Mouse (Mus musculus) midbrain, embryonic 13.5 days (tissue): ENCODE measurements around the gene Hal. TPM values are rescaled to one million over a fixed set of nuclear protein-coding genes. Genes with fewer than 3 reads are reported as not detected.

Experiments
- ATAC-seq: fragments of 200-750 bp; cut with Nextera tagmentation; 2 replicates; pipeline ENCODE4 v1.8.0; 2017; ENCODE audit warnings: mild to moderate bottlenecking, moderate TSS enrichment, moderate library complexity
- H3K27ac ChIP-seq: fragments of 300-500 bp; sonication (generic); 2 replicates; pipeline ENCODE4 v1.5.1; 2015; ENCODE audit warnings: inconsistent platforms, mild to moderate bottlenecking, moderate library complexity
- H3K27me3 ChIP-seq: fragments of 300-500 bp; sonication (generic); 2 replicates; pipeline ENCODE4 v1.6.1; 2015; ENCODE audit warnings: mild to moderate bottlenecking, inconsistent platforms
- H3K36me3 ChIP-seq: fragments of 300-500 bp; sonication (generic); 2 replicates; pipeline ENCODE4 v1.6.1; 2015; ENCODE audit warnings: mild to moderate bottlenecking, inconsistent platforms
- H3K4me1 ChIP-seq: fragments of 300-500 bp; sonication (generic); replicated peaks from 2 replicates; pipeline ENCODE4 v1.6.1; 2015; ENCODE audit warnings: inconsistent platforms
- H3K4me2 ChIP-seq: fragments of 300-500 bp; sonication (generic); replicated peaks from 2 replicates; pipeline ENCODE4 v1.6.1; 2015; ENCODE audit warnings: moderate library complexity, mild to moderate bottlenecking, inconsistent platforms
- H3K4me3 ChIP-seq: fragments of 300-500 bp; sonication (generic); replicated peaks from 2 replicates; pipeline ENCODE4 v1.5.1; 2015; ENCODE audit warnings: mild to moderate bottlenecking, inconsistent platforms
- H3K9ac ChIP-seq: fragments of 300-500 bp; sonication (generic); replicated peaks from 2 replicates; pipeline ENCODE4 v1.6.1; 2015; ENCODE audit warnings: mild to moderate bottlenecking, inconsistent platforms
- H3K9me3 ChIP-seq: fragments of 300-500 bp; sonication (generic); 2 replicates; pipeline ENCODE4 v1.6.1; 2016; ENCODE audit warnings: mild to moderate bottlenecking, inconsistent platforms
- WGBS: fragments of 180-500 bp; shearing (Covaris S2); methylation state at CpG from one replicate; pipeline ENCODE4 v1.1.7; 2015; 5-methylcytosine and 5-hydroxymethylcytosine counted together
- polyA plus RNA-seq: library from polyadenylated mRNA; unstranded; fragments of >200 nt; fragmentation: Nextera tagmentation; extraction: Ambion mirVana; gene quantifications from 2 replicates; pipeline ENCODE4 v1.2.1, GENCODE M21; 2015

The Hal gene
- polyA plus RNA-seq, 1 experiment from 2014 or later, result 0.08 TPM

DNA sequence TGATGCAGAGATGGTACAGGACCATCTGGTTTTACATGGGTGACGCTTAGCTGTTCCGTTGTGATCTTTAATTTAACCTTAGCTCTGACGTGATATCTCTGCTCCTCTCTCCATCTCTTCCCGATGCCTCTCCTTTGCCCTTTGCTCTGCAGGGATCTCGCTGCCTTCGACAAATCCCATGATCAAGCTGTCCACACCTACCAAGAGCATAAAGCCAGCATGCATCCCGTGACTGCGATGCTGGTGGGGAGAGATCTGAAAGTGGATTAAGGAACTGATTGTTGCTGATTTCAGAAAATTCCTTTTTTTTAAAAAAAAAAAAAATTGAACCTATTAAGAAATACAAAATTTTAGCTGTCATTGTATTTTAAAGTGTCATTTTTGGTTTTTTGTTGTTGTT is 4.1 kb upstream of the Hal start:
- no peaks in the 10 kb centered on the region for H3K27me3 ChIP-seq
- no peak overlapping the region for H3K9ac ChIP-seq
- H3K4me1 ChIP-seq, result peaks cover 6% of the 10 kb centered on the region
- H3K36me3 ChIP-seq, result peaks cover 46% of the 10 kb centered on the region
- no peak overlapping the region for H3K4me3 ChIP-seq
- 84% methylated on average over 8 of the region's 8 CpGs for WGBS
- no peaks in the 10 kb centered on the region for H3K9me3 ChIP-seq
- no peak for ATAC-seq
- no peak overlapping the region for H3K4me2 ChIP-seq
- no peak overlapping the region for H3K27ac ChIP-seq

DNA sequence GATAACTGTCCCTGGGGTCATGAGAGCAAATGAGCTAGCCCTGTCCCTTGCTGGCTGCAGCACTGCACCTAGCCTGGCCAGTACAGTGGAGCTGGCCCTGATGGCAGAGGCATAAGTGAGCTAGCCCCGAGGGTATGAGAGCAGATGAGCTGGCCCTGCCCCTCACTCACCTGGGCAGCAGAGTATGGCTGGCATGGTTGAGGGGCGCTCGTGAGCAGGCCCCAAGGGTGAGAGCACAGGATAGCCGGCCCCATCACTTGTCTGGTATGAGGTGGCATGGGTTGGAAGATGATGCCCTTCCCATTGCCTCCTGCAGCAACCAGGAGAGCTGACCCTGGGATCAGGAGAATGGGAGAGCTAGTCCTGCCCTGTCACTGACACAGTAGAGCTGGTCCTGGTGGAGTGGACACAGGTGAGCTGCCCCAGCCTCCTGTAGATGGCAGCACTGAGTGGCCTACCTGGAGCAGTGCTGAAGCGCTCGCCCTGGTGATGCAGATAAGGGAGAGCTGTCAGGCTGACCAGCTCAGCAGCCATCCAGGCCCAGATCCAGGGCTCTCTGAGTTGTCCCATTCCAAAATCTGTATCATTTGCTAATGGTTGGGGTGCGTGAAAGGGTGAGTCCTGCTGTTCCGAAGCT is 3.4 kb upstream of the Hal start:
- no peak overlapping the region for H3K4me3 ChIP-seq
- ATAC-seq, result peak; percentile 72
- H3K9me3 ChIP-seq, result no peaks in the 10 kb centered on the region
- H3K4me2 ChIP-seq, result no peak overlapping the region
- no peaks in the 10 kb centered on the region for H3K27me3 ChIP-seq
- H3K9ac ChIP-seq, result no peak overlapping the region
- peaks cover 40% of the 10 kb centered on the region for H3K36me3 ChIP-seq
- WGBS, result 85% methylated on average over 8 of the region's 8 CpGs
- H3K4me1 ChIP-seq, result peaks cover 6% of the 10 kb centered on the region
- no peak overlapping the region for H3K27ac ChIP-seq

DNA sequence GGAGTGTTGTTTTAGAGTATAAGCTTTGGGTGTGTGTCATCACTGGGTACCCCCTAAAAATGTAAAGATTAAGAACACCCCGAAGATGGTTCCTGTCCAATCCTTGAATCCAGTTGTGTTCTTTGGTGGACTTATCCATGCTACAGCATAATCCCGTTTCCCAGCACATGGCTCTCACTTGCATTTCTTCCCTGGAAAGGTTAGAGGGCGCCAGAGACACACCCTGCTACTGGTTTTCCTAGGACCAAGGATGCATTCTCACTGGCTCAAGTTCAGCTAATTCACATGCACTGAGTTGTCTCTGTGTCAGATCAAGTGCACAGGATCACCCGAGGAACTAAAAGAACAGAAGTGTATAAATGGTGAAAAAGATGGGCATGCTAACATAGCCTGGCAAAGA is 1.9 kb upstream of the Hal start:
- H3K27me3 ChIP-seq, result no peaks in the 10 kb centered on the region
- 0 out of 2 replicates have a peak, but pooled peaks have one; percentile 10 for ATAC-seq
- no peaks in the 10 kb centered on the region for H3K9me3 ChIP-seq
- H3K36me3 ChIP-seq, result peaks cover 25% of the 10 kb centered on the region
- H3K9ac ChIP-seq, result no peak overlapping the region
- no peak overlapping the region for H3K4me2 ChIP-seq
- H3K27ac ChIP-seq, result no peak overlapping the region
- 22% methylated on average over 4 of the region's 4 CpGs for WGBS
- peaks cover 6% of the 10 kb centered on the region for H3K4me1 ChIP-seq
- H3K4me3 ChIP-seq, result no peak overlapping the region

GRCm38 (mm10) chr10:93488828-93489226 is 259 bp downstream of the Hal start:
- no peak for ATAC-seq
- H3K4me3 ChIP-seq, result no peak overlapping the region
- no peak overlapping the region for H3K27ac ChIP-seq

DNA sequence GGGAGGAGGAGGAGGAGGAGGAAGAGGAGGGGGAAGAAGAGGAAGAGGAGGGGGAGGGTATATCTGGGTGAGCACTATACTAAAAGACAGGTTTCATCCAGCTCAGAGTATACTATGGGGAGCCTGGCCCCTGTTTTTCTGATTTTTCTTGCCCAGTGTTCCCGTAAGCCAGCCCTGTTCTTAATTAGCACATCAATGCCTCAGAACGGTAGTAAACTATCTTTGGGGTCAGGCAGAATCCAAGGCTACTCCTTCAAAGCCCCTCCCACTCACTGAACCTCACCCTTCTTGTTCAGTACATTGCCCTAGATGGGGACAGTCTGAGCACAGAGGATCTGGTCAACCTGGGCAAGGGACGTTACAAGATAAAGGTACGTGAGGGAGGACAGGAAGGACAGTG is 1.9 kb downstream of the Hal start:
- no peak overlapping the region for H3K27ac ChIP-seq
- H3K4me2 ChIP-seq, result no peak overlapping the region
- H3K36me3 ChIP-seq, result no peaks in the 10 kb centered on the region
- no peaks in the 10 kb centered on the region for H3K9me3 ChIP-seq
- no peak for ATAC-seq
- no peak overlapping the region for H3K4me3 ChIP-seq
- no peaks in the 10 kb centered on the region for H3K27me3 ChIP-seq
- WGBS, result 50% methylated on average over 4 of the region's 4 CpGs
- H3K4me1 ChIP-seq, result peaks cover 6% of the 10 kb centered on the region
- no peak overlapping the region for H3K9ac ChIP-seq

More at GRCm38 (mm10) chr10:93488828-93489226, 259 bp downstream of the Hal start:
- Histone ChIP-seq H3K36me3 (peaks cover 5% of the 10 kb centered on the region; the same call in 1 of the 2 replicates), H3K27me3 (no peaks in the 10 kb centered on the region), H3K9ac (no peak overlapping the region), H3K4me2 (no peak overlapping the region), H3K4me1 (peaks cover 6% of the 10 kb centered on the region), H3K9me3 (no peaks in the 10 kb centered on the region)
- WGBS, result 63% methylated on average over 6 of the region's 6 CpGs

DNA sequence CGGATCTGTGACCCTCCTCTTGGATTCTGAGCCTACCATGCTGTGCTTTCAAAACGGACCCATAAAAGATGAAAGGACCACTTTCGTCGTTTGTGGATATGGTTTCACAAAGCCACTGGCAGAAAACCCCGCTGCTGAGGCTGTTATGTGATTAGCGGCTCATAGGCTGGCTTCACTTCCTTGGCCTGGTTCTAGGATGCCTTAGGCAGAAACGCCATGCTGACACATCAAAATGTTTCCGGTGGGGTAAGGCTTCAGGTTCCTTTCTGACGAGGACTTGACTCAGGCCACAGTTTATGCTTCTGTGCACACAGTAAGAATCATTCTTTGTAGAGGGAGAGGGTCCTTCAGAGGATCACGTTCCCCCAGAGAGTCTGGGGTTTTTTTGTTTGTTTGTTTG is 12.3 kb downstream of the Hal start:
- H3K9me3 ChIP-seq, result no peaks in the 10 kb centered on the region
- no peaks in the 10 kb centered on the region for H3K27me3 ChIP-seq
- H3K4me1 ChIP-seq, result no peaks in the 10 kb centered on the region
- H3K9ac ChIP-seq, result no peak overlapping the region
- H3K36me3 ChIP-seq, result no peaks in the 10 kb centered on the region
- no peak overlapping the region for H3K4me3 ChIP-seq
- no peak overlapping the region for H3K4me2 ChIP-seq
- ATAC-seq, result no peak
- WGBS, result 51% methylated on average over 10 of the region's 10 CpGs
- H3K27ac ChIP-seq, result no peak overlapping the region

- no peaks in the 10 kb centered on the region for H3K36me3 ChIP-seq
- no peaks in the 10 kb centered on the region for H3K27me3 ChIP-seq
- H3K9me3 ChIP-seq, result no peaks in the 10 kb centered on the region
- 65% methylated on average over 10 of the region's 10 CpGs for WGBS
- ATAC-seq, result no peak
- H3K27ac ChIP-seq, result no peak overlapping the region
- H3K4me2 ChIP-seq, result no peak overlapping the region
- H3K4me3 ChIP-seq, result no peak overlapping the region
- no peak overlapping the region for H3K9ac ChIP-seq
- H3K4me1 ChIP-seq, result no peaks in the 10 kb centered on the region
These were observed 12.8 kb downstream of the Hal start for GRCm38 (mm10) chr10:93501346-93501745.

GRCm38 (mm10) chr10:93508383-93508970 is 19.9 kb downstream of the Hal start:
- no peak overlapping the region for H3K4me3 ChIP-seq
- no peak overlapping the region; the same call in 1 of the 2 replicates for H3K27ac ChIP-seq
- 76% methylated on average over 7 of the region's 7 CpGs for WGBS
- H3K9me3 ChIP-seq, result no peaks in the 10 kb centered on the region
- H3K4me2 ChIP-seq, result no peak overlapping the region
- peaks cover 6% of the 10 kb centered on the region; the same call in 1 of the 2 replicates for H3K4me1 ChIP-seq
- no peaks in the 10 kb centered on the region for H3K36me3 ChIP-seq
- no peak overlapping the region for H3K9ac ChIP-seq
- no peaks in the 10 kb centered on the region for H3K27me3 ChIP-seq
- ATAC-seq, result no peak

DNA sequence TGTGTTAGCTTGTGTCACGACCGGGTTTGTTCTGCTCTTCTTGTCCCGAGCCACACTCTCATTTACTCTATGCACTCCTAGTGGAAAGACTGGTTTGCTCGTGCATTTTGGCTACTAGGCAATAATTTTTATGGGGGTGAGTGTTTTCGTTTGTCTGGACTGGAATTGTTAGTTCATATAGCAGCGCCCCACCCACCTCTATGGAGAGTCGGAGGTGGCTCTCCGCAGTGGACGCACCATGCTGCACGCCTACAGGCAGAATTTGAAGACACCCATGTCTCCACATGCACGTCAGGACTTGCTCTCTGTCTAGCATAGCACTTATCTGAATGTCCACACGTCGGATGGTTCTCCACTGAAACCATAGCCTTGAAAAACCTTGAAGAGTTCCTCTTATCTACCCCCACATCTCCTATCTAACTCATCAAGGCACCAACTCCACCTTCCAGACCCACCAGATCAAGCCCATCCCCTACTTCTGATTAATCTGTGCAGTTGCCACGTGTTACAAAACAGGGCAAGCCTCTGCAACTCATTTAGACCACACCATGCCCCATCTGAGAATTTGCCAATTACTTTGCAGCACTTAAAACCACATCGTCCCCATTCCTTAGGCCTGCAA is 21.1 kb downstream of the Hal start:
- no peak for ATAC-seq
- H3K4me3 ChIP-seq, result no peak overlapping the region
- WGBS, result 92% methylated on average over 15 of the region's 15 CpGs

DNA sequence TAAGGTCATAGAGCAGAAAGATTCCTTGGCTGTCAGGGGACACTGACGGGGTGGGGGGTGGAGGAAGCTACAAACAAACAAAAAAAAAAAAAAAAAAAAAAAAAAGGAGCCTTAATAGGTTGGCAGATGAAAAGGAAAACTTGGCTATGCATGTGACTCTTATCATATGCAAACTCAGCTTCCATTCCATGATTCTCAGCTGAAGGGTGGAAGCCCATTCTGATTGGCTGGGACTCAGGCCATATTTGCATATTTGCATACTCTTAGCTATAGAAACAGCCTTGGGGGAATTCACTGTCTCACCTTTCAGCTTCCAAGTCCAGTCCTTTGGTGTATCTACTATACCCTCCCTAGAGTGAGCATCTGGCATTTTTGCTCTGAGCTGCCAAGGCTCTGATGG is 26.9 kb downstream of the Hal start:
- no peaks in the 10 kb centered on the region for H3K4me1 ChIP-seq
- no peak for ATAC-seq
- WGBS, result 43% methylated on average over 1 of the region's 1 CpGs
- no peaks in the 10 kb centered on the region for H3K9me3 ChIP-seq
- H3K9ac ChIP-seq, result no peak overlapping the region
- no peak overlapping the region for H3K4me2 ChIP-seq
- no peaks in the 10 kb centered on the region for H3K27me3 ChIP-seq
- H3K27ac ChIP-seq, result no peak overlapping the region
- H3K36me3 ChIP-seq, result no peaks in the 10 kb centered on the region
- no peak overlapping the region for H3K4me3 ChIP-seq

More for the DNA sequence above, 21.1 kb downstream of the Hal start:
- Histone ChIP-seq H3K4me1 (peaks cover 6% of the 10 kb centered on the region; the same call in 1 of the 2 replicates), H3K27me3 (no peaks in the 10 kb centered on the region), H3K4me2 (no peak overlapping the region), H3K9ac (no peak overlapping the region), H3K9me3 (no peaks in the 10 kb centered on the region), H3K36me3 (no peaks in the 10 kb centered on the region), H3K27ac (no peak overlapping the region)

GRCm38 (mm10) chr10:93515927-93516326 is 27.4 kb downstream of the Hal start:
- H3K27ac ChIP-seq, result no peak overlapping the region
- H3K36me3 ChIP-seq, result no peaks in the 10 kb centered on the region
- no peak overlapping the region for H3K4me2 ChIP-seq
- no peak overlapping the region for H3K4me3 ChIP-seq
- no peak overlapping the region for H3K9ac ChIP-seq
- 91% methylated on average over 12 of the region's 12 CpGs for WGBS
- H3K4me1 ChIP-seq, result no peaks in the 10 kb centered on the region
- no peak for ATAC-seq
- no peaks in the 10 kb centered on the region for H3K9me3 ChIP-seq
- H3K27me3 ChIP-seq, result no peaks in the 10 kb centered on the region

- 71% methylated on average over 4 of the region's 4 CpGs for WGBS
- no peaks in the 10 kb centered on the region for H3K9me3 ChIP-seq
- no peaks in the 10 kb centered on the region for H3K27me3 ChIP-seq
- H3K4me2 ChIP-seq, result no peak overlapping the region
- H3K4me3 ChIP-seq, result no peak overlapping the region
- H3K4me1 ChIP-seq, result no peaks in the 10 kb centered on the region
- no peaks in the 10 kb centered on the region for H3K36me3 ChIP-seq
- no peak overlapping the region for H3K9ac ChIP-seq
- H3K27ac ChIP-seq, result no peak overlapping the region
- no peak for ATAC-seq
These were observed 29.2 kb downstream of the Hal start for GRCm38 (mm10) chr10:93517754-93518153.
